Mouse (Mus musculus) T-helper 2 cell (primary cell): Measurements from ENCODE around the gene Cyth2.

Experiments
- in situ Hi-C: fragments of 300-600 bp; cut with MboI, MseI; formaldehyde crosslinking; loops from one replicate; pipeline ENCODE4 v1.15.1; 2025; ENCODE audit warnings: high pct_unique_total_duplicates

Cyth2 gene

GRCm38 (mm10) chr7:45786136-45786578 is 28.2 kb downstream of the Cyth2 start:
- in situ Hi-C loops = no loop called here

GRCm38 (mm10) chr7:45785388-45786135 is 28.8 kb downstream of the Cyth2 start:
- in situ Hi-C loops = no loop called here

- in situ Hi-C loops = no loop called here
Observed at GRCm38 (mm10) chr7:45784524-45785372, 29.6 kb downstream of the Cyth2 start, which contains the start of gene Sult2b1. Sult2b1 (minus strand) TSS chr7:45784669.

- in situ Hi-C loops = no loop called here
Observed at GRCm38 (mm10) chr7:45783511-45784091, 30.8 kb downstream of the Cyth2 start, which contains the start of gene Lmtk3. Lmtk3 (plus strand) TSS chr7:45783738.

- in situ Hi-C loops = no loop called here
Observed at GRCm38 (mm10) chr7:45782271-45782670, 32.1 kb downstream of the Cyth2 start.

GRCm38 (mm10) chr7:45779081-45779641 is 35.2 kb downstream of the Cyth2 start:
- in situ Hi-C loops = no loop called here

- in situ Hi-C loops = no loop called here
Observed at GRCm38 (mm10) chr7:45775237-45775636, 39.1 kb downstream of the Cyth2 start.

- in situ Hi-C loops = no loop called here
Observed at GRCm38 (mm10) chr7:45771101-45771500, 43.3 kb downstream of the Cyth2 start.

GRCm38 (mm10) chr7:45770427-45771082 is 43.8 kb downstream of the Cyth2 start:
- in situ Hi-C loops = no loop called here

GRCm38 (mm10) chr7:45767500-45767899 is 46.9 kb downstream of the Cyth2 start:
- in situ Hi-C loops = no loop called here

- in situ Hi-C loops = no loop called here
Observed at GRCm38 (mm10) chr7:45766764-45767163, 47.6 kb downstream of the Cyth2 start.

- in situ Hi-C loops = no loop called here
Observed at GRCm38 (mm10) chr7:45765995-45766394, 48.4 kb downstream of the Cyth2 start.

GRCm38 (mm10) chr7:45760151-45760550 is 54.2 kb downstream of the Cyth2 start:
- in situ Hi-C loops = no loop called here

- in situ Hi-C loops = no loop called here
Observed at GRCm38 (mm10) chr7:45759400-45759799, 55.0 kb downstream of the Cyth2 start.
